Mouse (Mus musculus) bone marrow macrophage, adult 2 months (primary cell): ENCODE measurements around the gene Gna12.

Experiments
- CTCF ChIP-seq: IDR thresholded peaks from 2 replicates; pipeline ENCODE4 v1.5.1; 2012; ENCODE audit warnings: low read depth, mild to moderate bottlenecking, low read length, moderate library complexity
- POLR2A ChIP-seq: IDR thresholded peaks from 2 replicates; pipeline ENCODE4 v1.6.1; 2012; ENCODE audit warnings: mild to moderate bottlenecking, low read depth, low read length, borderline replicate concordance

DNA sequence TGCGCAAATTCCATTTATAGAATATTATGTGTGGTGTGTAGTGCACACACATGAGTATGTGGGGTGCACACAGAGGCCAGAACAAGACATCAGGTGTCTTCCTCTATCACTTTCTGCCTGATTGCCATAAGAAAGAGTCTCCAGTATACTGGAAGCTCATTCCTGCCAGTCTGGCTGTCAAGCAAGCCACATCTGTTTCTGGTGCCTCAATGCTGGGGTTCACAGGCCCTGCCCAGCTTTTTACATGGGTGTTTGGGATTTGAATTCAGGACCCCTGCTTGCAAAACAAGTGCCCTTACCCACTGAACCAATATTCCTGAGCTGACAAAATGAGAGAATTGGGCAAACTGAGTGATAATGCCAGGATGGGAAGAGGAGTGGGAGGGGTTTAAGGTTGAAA, 4.1 kb downstream of the Gna12 start:
- TF ChIP-seq POLR2A (no peak), CTCF (no peak)
